Mouse (Mus musculus) heart, adult 2 months (tissue): ENCODE measurements around the gene Olfr382. TPM values are rescaled to one million over a fixed set of nuclear protein-coding genes. Genes with fewer than 3 reads are reported as not detected.
"Not testable (repeated sequence)": the region's sequence is repeated elsewhere in the genome, so short reads cannot be mapped to it uniquely, and the experiment has no call there.

Experiments used
- DNase-seq, 2 experiments: peaks; one replicate each; pipeline ENCODE4 v3.0.0; 2021
- H3K27ac ChIP-seq: fragments of 200-600 bp; 2 replicates; pipeline ENCODE4 v1.8.1; 2022
- H3K27me3 ChIP-seq: fragments of 200-500 bp; 2 replicates; pipeline ENCODE4 v1.6.1; 2012; ENCODE audit warnings: mild to moderate bottlenecking, low read length, inconsistent platforms, mixed read lengths; ENCODE audit not compliant: control insufficient read depth, insufficient read depth
- H3K36me3 ChIP-seq: fragments of 200-500 bp; 2 replicates; pipeline ENCODE4 v1.6.1; 2012; ENCODE audit warnings: low read length, inconsistent platforms; ENCODE audit not compliant: control insufficient read depth, insufficient read depth
- H3K4me1 ChIP-seq: fragments of 200-500 bp; 2 replicates; pipeline ENCODE4 v1.6.1; 2011; ENCODE audit warnings: low read length; ENCODE audit not compliant: control insufficient read depth, insufficient read depth
- H3K4me3 ChIP-seq: fragments of 200-600 bp; 2 replicates; pipeline ENCODE4 v1.8.1; 2022
- H3K79me2 ChIP-seq: fragments of 200-500 bp; replicated peaks from 2 replicates; pipeline ENCODE4 v1.6.1; 2012; ENCODE audit warnings: mild to moderate bottlenecking, inconsistent platforms, low read length, moderate library complexity, mixed read lengths; ENCODE audit not compliant: control insufficient read depth, insufficient read depth
- H3K9ac ChIP-seq: fragments of 200-500 bp; 2 replicates; pipeline ENCODE4 v1.6.1; 2012; ENCODE audit warnings: low read depth, mild to moderate bottlenecking, control low read depth, inconsistent platforms, low read length, mixed read lengths
- CTCF ChIP-seq: fragments of 200-600 bp; IDR thresholded peaks from 2 replicates; pipeline ENCODE4 v1.8.1; 2022; ENCODE audit warnings: antibody characterized with exemption, mild to moderate bottlenecking, moderate library complexity
- EP300 ChIP-seq: fragments of 200-500 bp; IDR thresholded peaks from 2 replicates; pipeline ENCODE4 v1.6.1; 2011; ENCODE audit warnings: low read depth, low read length, control low read depth; ENCODE audit not compliant: insufficient read depth
- POLR2A ChIP-seq: fragments of 200-500 bp; IDR thresholded peaks from 2 replicates; pipeline ENCODE4 v1.6.1; 2011; ENCODE audit warnings: mild to moderate bottlenecking, low read depth, low read length, control low read depth; ENCODE audit not compliant: insufficient read depth
- WGBS: fragments of 180-500 bp; shearing (Covaris S2); methylation state at CpG from one replicate; pipeline ENCODE4 v1.1.7; 2018; 5-methylcytosine and 5-hydroxymethylcytosine counted together
- intact Hi-C: fragments of 180-260 bp; cut with DNase I; formaldehyde crosslinking; loops from one replicate; pipeline ENCODE4 v1.15.1; 2025
- long read RNA-seq: library from polyadenylated mRNA; stranded (forward); transcript quantifications from one replicate; pipeline ENCODE4 v2.0.0, GENCODE M21; 2021
- polyA plus RNA-seq: library from polyadenylated mRNA; depleted of rRNA; stranded (reverse); fragments of >200 nt; gene quantifications from 2 replicates; pipeline ENCODE4 v1.2.3, GENCODE M21; 2012; rRNA removed
- total RNA-seq, 2 experiments: library from RNA; stranded (reverse); gene quantifications; 2 replicates each; pipeline ENCODE4 v1.2.3; 2021

Olfr382 gene
- total RNA-seq (not detected), polyA plus RNA-seq (not detected in 2 replicates)
- long read RNA-seq = 0 reads

GRCm38 (mm10) chr11:73517097-73517496, at the start of gene Olfr382:
TSS of gene Olfr382 (minus strand) at chr11:73517197.
- no peak within 1 kb of the TSS for H3K4me3 ChIP-seq
- no peak within 1 kb of the TSS for H3K27ac ChIP-seq
- DNase-seq = no peak
- H3K79me2 ChIP-seq = no peaks in the 10 kb centered on the region
- no peaks in the 10 kb centered on the region for H3K36me3 ChIP-seq
- H3K4me1 ChIP-seq = no peaks in the 10 kb centered on the region
- TF ChIP-seq CTCF (no peak), EP300 (no peak), POLR2A (no peak)
- H3K9ac ChIP-seq = no peak within 1 kb of the TSS
- intact Hi-C loops = no loop called here
- H3K27me3 ChIP-seq = no peaks in the 10 kb centered on the region

- H3K27ac ChIP-seq, H3K9ac ChIP-seq, H3K4me1 ChIP-seq, H3K36me3 ChIP-seq, intact Hi-C loops, H3K4me3 ChIP-seq, DNase-seq, H3K27me3 ChIP-seq, H3K79me2 ChIP-seq: not testable (repeated sequence)
- WGBS = 77% methylated on average over 1 of the region's 1 CpGs
Observed at GRCm38 (mm10) chr11:73528971-73529370, 12.0 kb upstream of the Olfr382 start.

GRCm38 (mm10) chr11:73491503-73491902, 25.5 kb downstream of the Olfr382 start, which contains the start of gene Olfr381:
TSS of gene Olfr381 (minus strand) at chr11:73491603.
- Histone ChIP-seq H3K27me3 (no peaks in the 10 kb centered on the region), H3K36me3 (no peaks in the 10 kb centered on the region), H3K4me3 (no peak within 1 kb of the TSS), H3K79me2 (no peaks in the 10 kb centered on the region), H3K27ac (no peak within 1 kb of the TSS), H3K9ac (no peak within 1 kb of the TSS), H3K4me1 (no peaks in the 10 kb centered on the region)
- no peak for DNase-seq
- intact Hi-C loops = no loop called here
- TF ChIP-seq EP300 = no peak
- no peak for TF ChIP-seq POLR2A
- no peak for TF ChIP-seq CTCF

Other genes starting within 250 kb of the Olfr382 start
- under 1 TPM; 0.03 to 0.05 TPM for gene Trpv3, start 249.8 kb downstream of the Olfr382 start, total RNA-seq
- 0.04 and 0.09 TPM in 2 replicates for gene Trpv3, start 249.8 kb downstream of the Olfr382 start, polyA plus RNA-seq
- 1 to 10 TPM; 1.4 to 1.5 TPM for gene Aspa, start 187.6 kb downstream of the Olfr382 start, total RNA-seq
- 2.2 and 4.4 TPM in 2 replicates for gene Aspa, start 187.6 kb downstream of the Olfr382 start, polyA plus RNA-seq
- not detected for gene Gm49340, start 187.5 kb downstream of the Olfr382 start, total RNA-seq
- 0.06 TPM in 1 of 2 replicates, not detected in the other for gene Gm49340, start 187.5 kb downstream of the Olfr382 start, polyA plus RNA-seq
- gene Spata22, start 187.5 kb downstream of the Olfr382 start, total RNA-seq = not detected
- gene Spata22, start 187.5 kb downstream of the Olfr382 start, polyA plus RNA-seq = 0.08 and 0.15 TPM in 2 replicates
- not detected for gene Olfr20, start 166.4 kb downstream of the Olfr382 start, total RNA-seq
- gene Olfr20, start 166.4 kb downstream of the Olfr382 start, polyA plus RNA-seq = not detected in 2 replicates
- not detected for gene Olfr376, start 146.0 kb downstream of the Olfr382 start, total RNA-seq
- gene Olfr376, start 146.0 kb downstream of the Olfr382 start, polyA plus RNA-seq = not detected in 2 replicates
- gene Olfr1, start 117.6 kb downstream of the Olfr382 start, total RNA-seq = not detected
- gene Olfr1, start 117.6 kb downstream of the Olfr382 start, polyA plus RNA-seq = not detected in 2 replicates
- gene Olfr378, start 88.7 kb downstream of the Olfr382 start, total RNA-seq = not detected
- not detected in 2 replicates for gene Olfr378, start 88.7 kb downstream of the Olfr382 start, polyA plus RNA-seq
- not detected for gene Olfr380, start 59.7 kb downstream of the Olfr382 start, total RNA-seq
- gene Olfr380, start 59.7 kb downstream of the Olfr382 start, polyA plus RNA-seq = not detected in 2 replicates
- gene Olfr381, start 25.6 kb downstream of the Olfr382 start, total RNA-seq = not detected
- gene Olfr381, start 25.6 kb downstream of the Olfr382 start, polyA plus RNA-seq = not detected in 2 replicates
- gene Olfr385, start 75.8 kb upstream of the Olfr382 start, total RNA-seq = not detected
- not detected in 2 replicates for gene Olfr385, start 75.8 kb upstream of the Olfr382 start, polyA plus RNA-seq
- gene Olfr384, start 81.4 kb upstream of the Olfr382 start, total RNA-seq = not detected
- not detected in 2 replicates for gene Olfr384, start 81.4 kb upstream of the Olfr382 start, polyA plus RNA-seq
- not detected for gene Zfp735, start 171.6 kb upstream of the Olfr382 start, total RNA-seq
- gene Zfp735, start 171.6 kb upstream of the Olfr382 start, polyA plus RNA-seq = not detected in 2 replicates